Mouse (Mus musculus) neural tube, embryonic 12.5 days (tissue): ENCODE measurements around the gene Rep15. TPM values are rescaled to one million over a fixed set of nuclear protein-coding genes. Genes with fewer than 3 reads are reported as not detected.

ENCODE experiments used
- ATAC-seq: fragments of 200-750 bp; cut with Nextera tagmentation; 2 replicates; pipeline ENCODE4 v1.8.0; 2017; ENCODE audit warnings: low read depth, mild to moderate bottlenecking, moderate TSS enrichment, moderate library complexity; ENCODE audit not compliant: low FRiP score
- H3K27ac ChIP-seq: fragments of 300-500 bp; sonication (generic); 2 replicates; pipeline ENCODE4 v1.5.1; 2016
- H3K27me3 ChIP-seq: fragments of 300-500 bp; sonication (generic); replicated peaks from 2 replicates; pipeline ENCODE4 v1.6.1; 2016; ENCODE audit warnings: mild to moderate bottlenecking
- H3K36me3 ChIP-seq: fragments of 300-500 bp; sonication (generic); 2 replicates; pipeline ENCODE4 v1.6.1; 2016; ENCODE audit warnings: mild to moderate bottlenecking
- H3K4me1 ChIP-seq: fragments of 300-500 bp; sonication (generic); 2 replicates; pipeline ENCODE4 v1.6.1; 2016
- H3K4me2 ChIP-seq: fragments of 300-500 bp; sonication (generic); replicated peaks from 2 replicates; pipeline ENCODE4 v1.6.1; 2016; ENCODE audit warnings: mild to moderate bottlenecking
- H3K4me3 ChIP-seq: fragments of 300-500 bp; sonication (generic); 2 replicates; pipeline ENCODE4 v1.5.1; 2016
- H3K9ac ChIP-seq: fragments of 300-500 bp; sonication (generic); 2 replicates; pipeline ENCODE4 v1.6.1; 2016; ENCODE audit warnings: mild to moderate bottlenecking
- H3K9me3 ChIP-seq: fragments of 300-500 bp; sonication (generic); 2 replicates; pipeline ENCODE4 v1.6.1; 2016; ENCODE audit warnings: mild to moderate bottlenecking
- WGBS: fragments of 180-500 bp; shearing (Covaris S2); methylation state at CpG from one replicate; pipeline ENCODE4 v1.1.7; 2016; 5-methylcytosine and 5-hydroxymethylcytosine counted together
- polyA plus RNA-seq: library from polyadenylated mRNA; unstranded; fragments of >200 nt; fragmentation: Nextera tagmentation; extraction: Ambion mirVana; gene quantifications from 2 replicates; pipeline ENCODE4 v1.2.1, GENCODE M21; 2016

The Rep15 gene
- polyA plus RNA-seq, 1 experiment from 2014 or later: 0.75 TPM

DNA sequence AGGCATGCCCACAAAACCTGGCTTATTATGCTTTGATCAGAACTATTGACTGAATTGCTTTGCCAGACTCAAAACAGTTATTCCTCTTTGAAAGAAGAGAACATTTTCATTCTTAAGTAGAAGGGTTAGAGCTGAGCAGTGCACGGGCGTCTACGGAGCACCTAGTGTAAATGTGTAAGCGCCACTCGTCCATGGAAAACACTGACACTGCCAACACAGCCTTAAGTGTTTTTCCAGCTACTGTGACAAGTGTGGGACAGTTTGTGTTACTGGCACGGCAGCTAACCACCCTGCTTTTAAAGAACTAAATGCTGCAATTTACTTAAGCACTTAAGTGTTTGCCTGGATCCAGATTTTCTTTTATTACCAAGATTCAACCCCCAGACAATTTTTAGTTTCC, 20.4 kb upstream of the Rep15 start:
- no peak for ATAC-seq
- no peaks in the 10 kb centered on the region for H3K4me1 ChIP-seq
- H3K4me2 ChIP-seq: no peak overlapping the region
- H3K9ac ChIP-seq: no peak overlapping the region
- no peaks in the 10 kb centered on the region for H3K9me3 ChIP-seq
- H3K36me3 ChIP-seq: no peaks in the 10 kb centered on the region
- H3K27me3 ChIP-seq: no peaks in the 10 kb centered on the region
- no peak overlapping the region for H3K27ac ChIP-seq
- 81% methylated on average over 6 of the region's 6 CpGs for WGBS
- no peak overlapping the region for H3K4me3 ChIP-seq

DNA sequence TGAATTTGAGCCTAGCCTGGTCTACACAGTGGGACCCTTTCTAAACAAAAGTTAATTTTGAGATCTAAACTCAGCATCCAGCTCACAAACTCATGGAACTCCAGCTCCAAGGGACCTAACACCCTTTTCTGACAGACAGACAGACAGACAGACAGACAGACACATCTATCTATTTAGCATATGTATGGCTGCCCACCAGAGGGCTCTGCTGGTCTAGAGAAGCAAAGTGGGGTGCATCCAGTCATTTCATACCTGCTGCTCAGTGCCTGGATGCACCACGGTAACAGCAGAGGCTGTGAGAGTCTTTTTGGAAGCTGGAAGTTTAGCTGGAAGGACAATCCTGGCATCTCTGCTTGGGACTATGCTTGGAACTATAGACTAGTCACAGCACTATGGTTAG, 18.8 kb upstream of the Rep15 start:
- no peak overlapping the region for H3K9ac ChIP-seq
- WGBS: 89% methylated on average over 1 of the region's 1 CpGs
- H3K27ac ChIP-seq: no peak overlapping the region
- no peaks in the 10 kb centered on the region for H3K27me3 ChIP-seq
- H3K9me3 ChIP-seq: no peaks in the 10 kb centered on the region
- ATAC-seq: no peak
- no peak overlapping the region for H3K4me3 ChIP-seq
- H3K36me3 ChIP-seq: no peaks in the 10 kb centered on the region
- H3K4me1 ChIP-seq: no peaks in the 10 kb centered on the region
- no peak overlapping the region for H3K4me2 ChIP-seq

DNA sequence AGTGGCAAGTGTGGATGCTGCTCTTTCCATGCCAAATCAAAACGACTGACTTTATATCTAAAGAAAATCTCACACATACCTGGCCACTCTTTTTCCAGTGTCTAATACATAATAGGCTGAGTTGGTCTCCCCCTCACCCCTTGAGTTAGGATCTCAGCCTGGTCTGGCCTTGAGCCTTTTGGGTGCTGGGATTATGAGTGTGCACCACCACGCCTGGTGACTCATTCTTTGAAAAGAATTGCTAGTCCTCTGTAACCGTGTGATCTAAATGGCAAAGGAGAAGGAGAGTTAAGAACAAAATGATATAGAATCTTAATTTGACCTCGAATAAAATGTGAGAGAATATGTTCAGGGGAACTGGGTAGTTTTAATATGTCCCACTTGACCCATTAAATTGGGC, 14.5 kb upstream of the Rep15 start:
- Histone ChIP-seq H3K4me3 (no peak overlapping the region), H3K27ac (no peak overlapping the region), H3K4me2 (no peak overlapping the region), H3K9me3 (no peaks in the 10 kb centered on the region), H3K27me3 (no peaks in the 10 kb centered on the region), H3K36me3 (no peaks in the 10 kb centered on the region), H3K9ac (no peak overlapping the region), H3K4me1 (no peaks in the 10 kb centered on the region)
- ATAC-seq: no peak
- 89% methylated on average over 4 of the region's 4 CpGs for WGBS

DNA sequence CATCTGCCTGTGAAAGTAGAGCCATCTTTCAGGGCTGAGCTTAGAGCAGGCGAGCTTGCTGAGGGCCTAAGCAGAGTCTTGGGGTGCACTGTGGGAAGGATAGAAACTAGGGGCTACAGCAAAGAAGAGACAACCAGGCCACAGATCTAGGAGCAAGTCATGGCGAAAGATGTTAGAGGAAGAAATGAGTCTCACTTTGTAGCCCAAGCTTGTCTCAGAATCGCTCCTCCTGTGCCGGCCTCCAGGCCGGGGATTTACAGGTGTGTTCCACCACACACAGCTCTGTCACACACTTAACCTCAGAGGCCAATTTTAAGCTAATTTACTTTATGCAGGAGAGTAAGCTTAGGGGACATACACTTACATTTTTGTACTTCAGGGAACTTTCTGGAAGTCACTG, 14.0 kb upstream of the Rep15 start:
- Histone ChIP-seq H3K4me2 (no peak overlapping the region), H3K4me3 (no peak overlapping the region), H3K9ac (no peak overlapping the region), H3K9me3 (no peaks in the 10 kb centered on the region), H3K27ac (no peak overlapping the region), H3K4me1 (no peaks in the 10 kb centered on the region), H3K27me3 (no peaks in the 10 kb centered on the region), H3K36me3 (no peaks in the 10 kb centered on the region)
- WGBS: 90% methylated on average over 5 of the region's 5 CpGs
- ATAC-seq: no peak

GRCm38 (mm10) chr6:147021181-147021580, 11.2 kb upstream of the Rep15 start:
- H3K27me3 ChIP-seq: no peaks in the 10 kb centered on the region
- H3K27ac ChIP-seq: no peak overlapping the region
- 95% methylated on average over 5 of the region's 5 CpGs for WGBS
- H3K4me2 ChIP-seq: no peak overlapping the region
- no peak overlapping the region for H3K9ac ChIP-seq
- no peak overlapping the region for H3K4me3 ChIP-seq
- ATAC-seq: no peak
- no peaks in the 10 kb centered on the region for H3K9me3 ChIP-seq
- no peaks in the 10 kb centered on the region for H3K4me1 ChIP-seq
- H3K36me3 ChIP-seq: no peaks in the 10 kb centered on the region

GRCm38 (mm10) chr6:147022375-147023132, 9.8 kb upstream of the Rep15 start:
- H3K9ac ChIP-seq: no peak overlapping the region
- ATAC-seq: no peak
- no peak overlapping the region for H3K27ac ChIP-seq
- no peaks in the 10 kb centered on the region for H3K36me3 ChIP-seq
- no peak overlapping the region for H3K4me3 ChIP-seq
- no peak overlapping the region for H3K4me2 ChIP-seq
- no peaks in the 10 kb centered on the region for H3K9me3 ChIP-seq
- WGBS: 87% methylated on average over 16 of the region's 16 CpGs
- H3K4me1 ChIP-seq: no peaks in the 10 kb centered on the region
- H3K27me3 ChIP-seq: no peaks in the 10 kb centered on the region

- Histone ChIP-seq H3K9ac (no peak overlapping the region), H3K4me2 (no peak overlapping the region), H3K27ac (no peak overlapping the region), H3K9me3 (no peaks in the 10 kb centered on the region), H3K27me3 (no peaks in the 10 kb centered on the region), H3K36me3 (no peaks in the 10 kb centered on the region), H3K4me1 (no peaks in the 10 kb centered on the region), H3K4me3 (no peak overlapping the region)
- WGBS: 87% methylated on average over 2 of the region's 2 CpGs
- ATAC-seq: no peak
Measured at GRCm38 (mm10) chr6:147023133-147023395, 9.3 kb upstream of the Rep15 start.

GRCm38 (mm10) chr6:147023568-147023967, 8.8 kb upstream of the Rep15 start:
- no peaks in the 10 kb centered on the region for H3K4me1 ChIP-seq
- H3K4me2 ChIP-seq: no peak overlapping the region
- no peak overlapping the region for H3K9ac ChIP-seq
- no peak overlapping the region for H3K4me3 ChIP-seq
- no peak for ATAC-seq
- no peak overlapping the region for H3K27ac ChIP-seq
- no peaks in the 10 kb centered on the region for H3K9me3 ChIP-seq
- H3K27me3 ChIP-seq: no peaks in the 10 kb centered on the region
- H3K36me3 ChIP-seq: no peaks in the 10 kb centered on the region

DNA sequence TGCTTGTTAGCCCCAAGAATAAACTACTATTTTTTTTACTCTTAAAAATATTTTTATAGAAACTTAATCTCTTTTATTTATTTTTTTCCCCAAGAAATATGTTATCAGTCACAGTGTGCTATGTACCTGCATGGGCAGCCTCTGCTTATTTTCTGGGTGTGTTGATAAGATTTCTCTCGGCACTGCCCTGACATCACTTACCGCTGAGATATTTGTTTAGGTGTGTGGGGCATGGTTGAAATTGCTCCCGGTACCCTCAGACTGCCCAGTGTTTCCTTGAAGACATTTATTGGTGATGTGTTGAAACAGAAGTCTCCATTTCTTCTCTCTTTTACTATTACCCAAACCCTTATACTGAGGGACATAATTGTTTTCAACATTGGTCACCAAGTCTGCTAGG, 7.6 kb upstream of the Rep15 start:
- no peak overlapping the region for H3K9ac ChIP-seq
- no peak overlapping the region for H3K27ac ChIP-seq
- no peaks in the 10 kb centered on the region for H3K27me3 ChIP-seq
- no peak overlapping the region for H3K4me2 ChIP-seq
- H3K9me3 ChIP-seq: no peaks in the 10 kb centered on the region
- WGBS: 89% methylated on average over 3 of the region's 3 CpGs
- H3K4me1 ChIP-seq: no peaks in the 10 kb centered on the region
- H3K36me3 ChIP-seq: no peaks in the 10 kb centered on the region
- H3K4me3 ChIP-seq: no peak overlapping the region
- ATAC-seq: no peak

DNA sequence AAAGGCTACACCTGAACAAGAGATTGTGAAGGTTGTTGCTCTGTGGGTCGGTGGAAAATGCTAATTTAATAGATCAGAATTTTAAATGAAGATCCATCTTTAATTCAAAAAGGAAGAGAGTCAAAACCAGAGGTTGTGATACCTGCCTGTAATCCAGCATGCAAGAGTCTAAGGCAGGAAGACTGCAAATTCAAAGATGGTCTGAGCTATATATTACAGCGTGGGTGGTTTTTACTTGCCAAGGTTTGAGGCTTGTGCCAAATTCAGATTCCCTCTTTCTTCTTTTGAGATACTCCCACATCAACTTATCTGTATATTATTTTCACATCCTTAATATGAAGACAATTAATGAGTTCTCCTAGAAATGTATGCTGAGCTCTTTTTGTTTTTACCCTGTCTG, 4.0 kb upstream of the Rep15 start:
- WGBS: 75% methylated on average over 2 of the region's 2 CpGs
- Histone ChIP-seq H3K27ac (no peak overlapping the region), H3K36me3 (no peaks in the 10 kb centered on the region), H3K9me3 (no peaks in the 10 kb centered on the region), H3K4me2 (no peak overlapping the region), H3K27me3 (no peaks in the 10 kb centered on the region), H3K4me1 (peaks cover 3% of the 10 kb centered on the region; the same call in 1 of the 2 replicates), H3K9ac (no peak overlapping the region), H3K4me3 (no peak overlapping the region)
- no peak for ATAC-seq

DNA sequence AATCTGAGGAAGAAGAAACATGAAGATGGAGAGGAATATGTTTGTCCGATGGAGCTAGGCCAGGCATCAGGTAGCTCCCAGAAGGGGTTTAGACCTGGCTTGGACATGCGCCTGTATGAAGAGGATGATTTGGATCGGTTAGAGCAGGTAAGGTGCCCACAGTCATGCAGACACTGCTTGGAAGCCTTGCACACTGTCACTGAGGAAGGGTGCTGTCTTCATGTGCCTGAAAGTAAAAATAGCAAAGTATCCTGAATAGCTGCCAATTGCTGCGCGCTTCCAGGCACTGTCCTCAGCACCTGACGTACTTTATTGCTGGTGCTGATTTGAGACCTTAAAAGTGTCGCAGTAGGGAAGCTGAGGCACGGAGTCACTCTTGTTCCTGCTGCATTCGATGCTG, 2.8 kb upstream of the Rep15 start:
- no peak for ATAC-seq
- Histone ChIP-seq H3K4me1 (peaks cover 3% of the 10 kb centered on the region; the same call in 1 of the 2 replicates), H3K9me3 (no peaks in the 10 kb centered on the region), H3K27ac (no peak overlapping the region), H3K27me3 (no peaks in the 10 kb centered on the region), H3K4me2 (no peak overlapping the region), H3K4me3 (no peak overlapping the region), H3K9ac (no peak overlapping the region), H3K36me3 (no peaks in the 10 kb centered on the region)
- 95% methylated on average over 9 of the region's 9 CpGs for WGBS

- Histone ChIP-seq H3K9ac (no peak overlapping the region), H3K9me3 (no peaks in the 10 kb centered on the region), H3K4me3 (no peak overlapping the region), H3K4me2 (no peak overlapping the region), H3K36me3 (no peaks in the 10 kb centered on the region), H3K4me1 (peaks cover 3% of the 10 kb centered on the region; the same call in 1 of the 2 replicates), H3K27me3 (no peaks in the 10 kb centered on the region), H3K27ac (no peak overlapping the region)
- ATAC-seq: no peak
- 87% methylated on average over 15 of the region's 15 CpGs for WGBS
Measured at GRCm38 (mm10) chr6:147030096-147030885, 2.1 kb upstream of the Rep15 start.
